Mouse (Mus musculus): ENCODE results near the gene Ifna14. TPM values are rescaled to one million over a fixed set of nuclear protein-coding genes. Genes with fewer than 3 reads are reported as not detected.

Gene Ifna14
- total RNA-seq, 2 experiments from 2014 or later, result not detected

Other genes starting within 250 kb of the Ifna14 start
- 1 to 10 TPM; 3.7 to 4.2 TPM for gene Hacd4, start 132.9 kb downstream of the Ifna14 start, total RNA-seq (2021)
- gene Ifnb1, start 49.0 kb downstream of the Ifna14 start, total RNA-seq (2021), result not detected
- not detected for gene Ifna15, start 13.6 kb downstream of the Ifna14 start, total RNA-seq (2021)
- not detected for gene Ifna9, start 20.6 kb upstream of the Ifna14 start, total RNA-seq (2021)
- not detected for gene Ifna12, start 31.6 kb upstream of the Ifna14 start, total RNA-seq (2021)
- gene C87499, start 62.6 kb upstream of the Ifna14 start, total RNA-seq (2021), result not detected
- gene Ifna13, start 72.7 kb upstream of the Ifna14 start, total RNA-seq (2021), result not detected
- gene Ifna16, start 105.1 kb upstream of the Ifna14 start, total RNA-seq (2021), result not detected
- not detected for gene Ifna2, start 112.1 kb upstream of the Ifna14 start, total RNA-seq (2021)
- not detected for gene Ifnab, start 119.6 kb upstream of the Ifna14 start, total RNA-seq (2021)
- under 1 TPM in 1 of 2 experiments, not detected in 1; 0.40 TPM for gene Gm26566, start 150.0 kb upstream of the Ifna14 start, total RNA-seq (2021)
- 10 to 100 TPM; 77.8 to 85.0 TPM for gene Klhl9, start 150.7 kb upstream of the Ifna14 start, total RNA-seq (2021)
- not detected for gene Gm13271, start 183.1 kb upstream of the Ifna14 start, total RNA-seq (2021)
- not detected for gene Gm13283, start 188.3 kb upstream of the Ifna14 start, total RNA-seq (2021)
- not detected for gene Gm13290, start 202.0 kb upstream of the Ifna14 start, total RNA-seq (2021)
- not detected for gene Gm13289, start 205.1 kb upstream of the Ifna14 start, total RNA-seq (2021)
- gene Gm13272, start 208.1 kb upstream of the Ifna14 start, total RNA-seq (2021), result not detected
- not detected for gene Ifnz, start 210.3 kb upstream of the Ifna14 start, total RNA-seq (2021)
- not detected for gene Gm13276, start 213.9 kb upstream of the Ifna14 start, total RNA-seq (2021)
- not detected for gene Gm13277, start 216.8 kb upstream of the Ifna14 start, total RNA-seq (2021)
- gene Gm13278, start 219.8 kb upstream of the Ifna14 start, total RNA-seq (2021), result not detected
- not detected for gene Gm13275, start 222.7 kb upstream of the Ifna14 start, total RNA-seq (2021)
- not detected for gene Gm13279, start 225.6 kb upstream of the Ifna14 start, total RNA-seq (2021)
- not detected for gene Gm13285, start 227.9 kb upstream of the Ifna14 start, total RNA-seq (2021)
- not detected for gene Gm13287, start 231.5 kb upstream of the Ifna14 start, total RNA-seq (2021)
- gene Gm13288, start 233.7 kb upstream of the Ifna14 start, total RNA-seq (2021), result not detected
- not detected for gene Ifna7, start 244.4 kb upstream of the Ifna14 start, total RNA-seq (2021)
- not detected for gene Ifna11, start 248.2 kb upstream of the Ifna14 start, total RNA-seq (2021)